In genomic region chr12:117058184-117058958, GRCm38 (mm10) we compare ENCODE assay signal across 17 mouse cellular contexts.
DNase-seq lines count a peak whose midpoint lies in the region; ATAC-seq and TF ChIP-seq lines count a peak whose summit lies in the region.
"Had no signal": no experiment of that assay in that cellular context is flagged by ENCODE, and none has a peak within 500 bp of the region (broad histone marks: within the 10 kb centered on the region; RNA-seq: fewer than 3 reads in every experiment).

No protein-coding gene starts in this region.

- no peaks in the 10 kb centered on the region for H3K27me3 ChIP-seq in heart, embryonic 10.5 days (ENCODE audit: insufficient read depth, poor library complexity, severe bottlenecking)
- H3K27me3 ChIP-seq in liver, embryonic 11.5 days (replicated peaks; ENCODE audit: control insufficient read depth, insufficient read depth, low read length): no peaks in the 10 kb centered on the region
- no peaks in the 10 kb centered on the region for H3K27me3 ChIP-seq in heart, postnatal 0 days (ENCODE audit: control insufficient read depth, insufficient read depth, low read length)

- no peaks in the 10 kb centered on the region for H3K9me3 ChIP-seq in heart, embryonic 10.5 days
- H3K9me3 ChIP-seq in liver, embryonic 11.5 days (ENCODE audit: control insufficient read depth, low read length): no peaks in the 10 kb centered on the region
- H3K9me3 ChIP-seq in heart, postnatal 0 days (replicated peaks; ENCODE audit: control insufficient read depth, low read length): no peaks in the 10 kb centered on the region
- H3K9me3 ChIP-seq: midbrain, embryonic 12.5 days had no signal

- no peak overlapping the region for H3K4me2 ChIP-seq in liver, embryonic 11.5 days
- peak overlapping the region; percentile 27; the same call in 1 of the 2 replicates for H3K4me2 ChIP-seq in heart, postnatal 0 days (ENCODE audit: low read depth, low read length)
- H3K4me2 ChIP-seq: midbrain, embryonic 12.5 days had no signal

- peak; percentile 90 for DNase-seq in heart, embryonic 10.5 days (ENCODE audit: low spot score)
- no peak for DNase-seq in heart, postnatal 25 days (ENCODE audit: low spot score)
- DNase-seq in liver, embryonic 11.5 days (ENCODE audit: low spot score): no peak
- no peak for DNase-seq in liver
- DNase-seq in heart, postnatal 0 days (ENCODE audit: low spot score): peak; percentile 82
- DNase-seq in gastrocnemius, postnatal 25 days: no peak
- DNase-seq: adrenal gland, postnatal 10 days; cerebellum, adult 11-12 months; kidney, adult 9 months; kidney, postnatal 4 days; lung, postnatal 36 days; right cerebral cortex, postnatal 14 days; thymus, postnatal 36 days had no signal

- peak; percentile 67 for ATAC-seq in liver, embryonic 11.5 days (replicated peaks; ENCODE audit: low FRiP score)
- peak; percentile 95 for ATAC-seq in heart, postnatal 0 days (ENCODE audit: insufficient read depth, low read depth)
- 0 out of 2 replicates have a peak, but pooled peaks have one; percentile 20 for ATAC-seq in megakaryocyte progenitor cell, adult 5-6 weeks (replicated peaks; ENCODE audit: poor library complexity)
- ATAC-seq: forebrain, embryonic 16.5 days; inflammation-experienced regulatory T-cells, adult 6 months had no signal

- H3K4me3 ChIP-seq in heart, embryonic 10.5 days: no peak overlapping the region
- no peak overlapping the region for H3K4me3 ChIP-seq in liver, embryonic 11.5 days (ENCODE audit: low read depth, low read length)
- H3K4me3 ChIP-seq in heart, postnatal 0 days (ENCODE audit: low read depth, low read length): no peak overlapping the region
- H3K4me3 ChIP-seq: midbrain, embryonic 12.5 days had no signal

- TF ChIP-seq CTCF in heart, postnatal 0 days (IDR thresholded peaks at IDR 0.05; ENCODE audit: low read depth): no peak

- peaks cover 29% of the 10 kb centered on the region for H3K4me1 ChIP-seq in heart, embryonic 10.5 days
- no peaks in the 10 kb centered on the region for H3K4me1 ChIP-seq in liver, embryonic 11.5 days (replicated peaks; ENCODE audit: control insufficient read depth, insufficient read depth, low read length)
- peaks cover 16% of the 10 kb centered on the region; the same call in 1 of the 2 replicates for H3K4me1 ChIP-seq in heart, postnatal 0 days (ENCODE audit: control insufficient read depth, insufficient read depth)

- no peak for TF ChIP-seq EP300 in heart, postnatal 0 days (IDR thresholded peaks at IDR 0.05; ENCODE audit: low read depth)

- intact Hi-C loops in heart, postnatal 25 days (cut with DNase I): no loop called here

- no peak overlapping the region for H3K9ac ChIP-seq in liver, embryonic 11.5 days (ENCODE audit: low read depth, low read length)
- H3K9ac ChIP-seq in heart, postnatal 0 days (replicated peaks; ENCODE audit: low read depth, low read length): no peak overlapping the region
- H3K9ac ChIP-seq: midbrain, embryonic 12.5 days had no signal

- no peaks in the 10 kb centered on the region for H3K36me3 ChIP-seq in heart, embryonic 10.5 days
- H3K36me3 ChIP-seq in liver, embryonic 11.5 days (ENCODE audit: control insufficient read depth, insufficient read depth, low read length): no peaks in the 10 kb centered on the region
- no peaks in the 10 kb centered on the region for H3K36me3 ChIP-seq in heart, postnatal 0 days (replicated peaks; ENCODE audit: control insufficient read depth, insufficient read depth, low read length)
- H3K36me3 ChIP-seq: midbrain, embryonic 12.5 days had no signal

- WGBS in heart, embryonic 10.5 days: 53% methylated on average over 6 of the region's 6 CpGs
- 68% methylated on average over 6 of the region's 6 CpGs for WGBS in liver, embryonic 11.5 days
- WGBS in heart, postnatal 0 days: 35% methylated on average over 6 of the region's 6 CpGs

- H3K27ac ChIP-seq in heart, embryonic 10.5 days: peak overlapping the region; percentile 36
- H3K27ac ChIP-seq in liver, embryonic 11.5 days (ENCODE audit: low read depth, low read length): no peak overlapping the region
- peak overlapping the region; percentile 32; the same call in 1 of the 2 replicates for H3K27ac ChIP-seq in heart, postnatal 0 days (ENCODE audit: low read depth)
- H3K27ac ChIP-seq: midbrain, embryonic 12.5 days had no signal

Comparison
In these comparisons a context has a peak if more than half of its experiments do, and no peak if none do; other contexts are left out.
1. DNase-seq: peak in heart, embryonic 10.5 days (single experiment) and heart, postnatal 0 days (single experiment); none in heart, postnatal 25 days (single experiment), liver, embryonic 11.5 days (single experiment), liver (single experiment) and gastrocnemius, postnatal 25 days (single experiment).
2. ATAC-seq: peak in every context shown above with its lines; median percentile 95 in heart, postnatal 0 days; 67 in liver, embryonic 11.5 days; 20 in megakaryocyte progenitor cell, adult 5-6 weeks.